Mouse (Mus musculus): Measurements from ENCODE around the gene Taar2. TPM values are rescaled to one million over a fixed set of nuclear protein-coding genes. Genes with fewer than 3 reads are reported as not detected.

Taar2 gene
- polyA plus RNA-seq (2011; ENCODE audit: insufficient read length, low read depth, missing spikeins) = not detected in 2 replicates

DNA sequence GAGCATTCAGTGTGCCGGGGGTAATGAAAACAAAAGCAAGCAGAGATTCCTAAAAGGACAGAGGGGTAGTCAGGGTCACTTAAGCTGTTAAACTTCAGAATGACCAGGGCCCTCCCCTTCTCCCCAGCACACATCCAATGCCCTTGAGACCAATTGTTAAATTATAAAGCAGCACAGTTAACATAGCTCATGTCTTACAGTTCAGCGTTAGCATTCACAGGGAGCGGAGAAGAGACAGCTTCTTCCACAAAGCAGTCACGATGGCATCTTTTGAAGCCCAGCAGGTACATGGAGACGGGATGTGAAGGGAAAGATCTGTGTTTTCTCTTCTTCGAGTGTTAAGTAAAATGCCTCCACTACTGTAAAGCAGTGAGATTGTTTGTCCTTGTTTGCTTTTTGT, at the start of gene Taar2:
Taar2 (plus strand) TSS at position 261 of the 400 bp plus-strand sequence.
- TF ChIP-seq POLR2A (IDR thresholded peaks at IDR 0.05; ENCODE audit: low read depth, low read length) (no peak), CTCF (IDR thresholded peaks at IDR 0.05; ENCODE audit: borderline replicate concordance, insufficient read depth, low read length) (no peak)
- no peaks in the 10 kb centered on the region for H3K4me1 ChIP-seq (ENCODE audit: control insufficient read depth, insufficient read depth, low read length)
- no peak within 1 kb of the TSS for H3K27ac ChIP-seq (ENCODE audit: insufficient read depth, low read length)
- no peak within 1 kb of the TSS for H3K4me3 ChIP-seq (ENCODE audit: insufficient read depth, low read length)

DNA sequence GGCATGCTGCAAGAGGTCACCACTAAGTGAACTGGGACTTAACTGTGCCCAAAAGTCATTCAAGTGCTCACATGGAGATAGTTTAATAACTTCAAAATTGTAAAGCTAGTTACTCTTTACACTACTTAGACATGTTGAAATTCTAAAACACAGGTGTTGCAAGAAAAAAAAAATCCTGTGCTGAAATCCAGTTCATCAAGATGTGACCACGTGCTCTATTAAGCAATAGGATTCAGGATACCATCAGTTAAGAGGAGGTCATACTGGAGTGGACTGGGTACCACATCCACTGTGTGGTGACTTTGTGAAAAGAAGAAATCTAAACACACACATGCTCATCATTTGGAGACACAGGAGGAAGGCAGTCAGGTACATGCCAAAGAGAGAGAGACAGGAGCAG, 45.4 kb upstream of the Taar2 start:
- TF ChIP-seq CTCF (IDR thresholded peaks at IDR 0.05; ENCODE audit: borderline replicate concordance, insufficient read depth, low read length) (no peak), POLR2A (IDR thresholded peaks at IDR 0.05; ENCODE audit: low read depth, low read length) (no peak)

DNA sequence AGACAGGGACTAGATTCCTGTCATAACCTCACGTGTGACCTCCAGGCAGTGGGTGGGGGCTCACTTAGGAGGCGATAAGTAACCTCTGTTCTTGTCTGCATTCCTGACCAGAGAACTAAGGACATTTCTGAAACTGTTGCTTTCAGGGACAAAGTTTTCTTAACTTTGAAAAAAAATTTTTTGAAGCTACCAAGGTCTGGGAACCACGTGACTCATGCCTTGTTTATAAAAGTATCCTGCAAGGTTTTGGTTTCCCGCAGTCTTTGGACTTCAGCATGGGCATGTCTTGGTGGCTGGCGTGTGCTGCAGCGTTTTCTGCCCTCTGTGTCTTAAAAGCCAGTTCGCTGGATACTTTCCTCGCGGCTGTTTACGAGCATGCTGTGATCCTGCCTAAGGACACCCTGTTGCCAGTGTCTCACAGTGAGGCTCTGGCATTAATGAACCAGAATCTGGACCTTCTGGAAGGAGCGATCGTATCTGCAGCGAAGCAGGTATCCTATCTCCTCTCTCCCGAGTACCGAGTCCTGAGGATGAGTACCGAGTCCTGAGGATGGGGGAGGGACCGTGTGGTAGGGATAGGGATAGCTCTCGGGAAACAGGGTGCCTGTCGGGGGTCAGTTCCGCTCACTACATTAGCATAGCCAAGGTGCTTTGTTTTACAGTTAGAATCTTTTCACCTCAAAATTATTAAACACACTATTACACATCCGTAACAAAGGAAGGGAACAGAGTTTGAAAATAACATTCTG, 43.6 kb upstream of the Taar2 start, which contains the start of gene Vnn1:
Vnn1 (plus strand) TSS at position 88 of the 749 bp plus-strand sequence.
- TF ChIP-seq POLR2A (IDR thresholded peaks at IDR 0.05; ENCODE audit: low read depth, low read length) (0 out of 2 replicates have a peak, but pooled peaks have one; percentile 22), CTCF (IDR thresholded peaks at IDR 0.05; ENCODE audit: borderline replicate concordance, insufficient read depth, low read length) (no peak)
- peak within 1 kb of the TSS; percentile 4; the same call in 1 of the 2 replicates for H3K4me3 ChIP-seq (ENCODE audit: insufficient read depth, low read length)
- H3K4me1 ChIP-seq (ENCODE audit: control insufficient read depth, insufficient read depth, low read length) = no peaks in the 10 kb centered on the region
- no peak within 1 kb of the TSS for H3K27ac ChIP-seq (ENCODE audit: insufficient read depth, low read length)

More for the DNA sequence above, 45.4 kb upstream of the Taar2 start:
- Histone ChIP-seq H3K4me3 (ENCODE audit: insufficient read depth, low read length) (no peak overlapping the region), H3K4me1 (ENCODE audit: control insufficient read depth, insufficient read depth, low read length) (no peaks in the 10 kb centered on the region), H3K27ac (ENCODE audit: insufficient read depth, low read length) (no peak overlapping the region)

DNA sequence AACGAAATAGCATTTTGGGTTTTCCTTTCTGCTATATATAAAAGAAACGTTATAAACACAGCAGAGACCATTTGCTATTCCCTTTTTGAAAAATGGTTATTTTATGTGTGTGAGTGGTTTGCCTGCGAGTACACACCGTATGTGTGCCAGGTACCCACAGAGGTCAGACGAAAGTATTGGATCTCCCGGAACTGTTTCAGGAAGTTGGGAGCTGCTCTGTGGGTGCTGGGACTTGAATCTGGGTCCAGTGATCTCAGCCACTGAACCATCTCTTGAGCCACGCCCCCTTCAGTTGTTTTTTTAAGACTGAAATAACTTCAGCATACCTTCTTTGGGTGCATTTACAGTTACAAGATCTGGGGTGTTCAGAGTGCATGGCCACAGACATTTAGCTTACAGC, 43.0 kb upstream of the Taar2 start:
- Histone ChIP-seq H3K27ac (ENCODE audit: insufficient read depth, low read length) (no peak overlapping the region), H3K4me1 (ENCODE audit: control insufficient read depth, insufficient read depth, low read length) (no peaks in the 10 kb centered on the region), H3K4me3 (ENCODE audit: insufficient read depth, low read length) (no peak overlapping the region)
- TF ChIP-seq CTCF (IDR thresholded peaks at IDR 0.05; ENCODE audit: borderline replicate concordance, insufficient read depth, low read length) (no peak), POLR2A (IDR thresholded peaks at IDR 0.05; ENCODE audit: low read depth, low read length) (no peak)

DNA sequence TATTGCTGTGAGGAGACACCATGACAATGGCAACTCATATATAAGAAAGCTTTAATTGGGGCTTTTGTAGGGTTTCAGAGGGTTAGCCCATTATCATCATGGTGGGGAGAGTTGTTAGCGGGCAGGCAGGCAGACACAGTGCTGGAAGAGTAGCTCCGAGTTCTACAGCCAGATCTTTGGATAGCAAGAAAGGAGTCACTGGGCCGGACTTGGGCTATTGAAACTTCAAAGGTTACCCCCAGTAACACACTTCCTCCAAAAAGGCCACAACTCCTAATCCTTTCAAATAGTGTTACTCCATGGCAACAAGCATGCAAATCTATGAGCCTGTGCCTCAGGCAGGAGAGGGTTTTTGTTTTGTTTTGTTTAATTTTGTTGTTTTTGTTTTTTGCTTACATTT, 37.3 kb upstream of the Taar2 start:
- Histone ChIP-seq H3K4me3 (ENCODE audit: insufficient read depth, low read length) (no peak overlapping the region), H3K27ac (ENCODE audit: insufficient read depth, low read length) (no peak overlapping the region), H3K4me1 (ENCODE audit: control insufficient read depth, insufficient read depth, low read length) (no peaks in the 10 kb centered on the region)
- TF ChIP-seq CTCF (IDR thresholded peaks at IDR 0.05; ENCODE audit: borderline replicate concordance, insufficient read depth, low read length) = no peak
- TF ChIP-seq POLR2A (IDR thresholded peaks at IDR 0.05; ENCODE audit: low read depth, low read length) = no peak

DNA sequence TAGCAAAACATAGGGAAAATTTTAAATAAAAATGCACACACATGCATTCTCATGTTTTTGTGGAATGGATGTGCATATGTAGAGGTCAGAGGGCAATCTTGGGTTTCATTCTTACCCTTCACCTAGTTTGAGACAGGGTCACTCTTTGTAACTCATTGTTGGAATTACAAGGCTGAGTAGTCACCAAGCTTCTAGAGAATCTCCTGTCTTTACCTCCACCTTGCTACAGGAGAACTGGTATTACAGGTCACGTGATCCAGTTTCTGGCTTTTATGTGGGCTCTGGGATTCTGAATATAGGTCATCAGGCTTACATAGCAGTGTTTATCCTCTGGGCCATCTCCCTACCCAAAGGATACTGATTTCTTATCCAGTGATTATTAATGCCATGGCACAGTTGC, 32.7 kb upstream of the Taar2 start:
- no peak for TF ChIP-seq CTCF (IDR thresholded peaks at IDR 0.05; ENCODE audit: borderline replicate concordance, insufficient read depth, low read length)
- no peak for TF ChIP-seq POLR2A (IDR thresholded peaks at IDR 0.05; ENCODE audit: low read depth, low read length)
- Histone ChIP-seq H3K4me1 (ENCODE audit: control insufficient read depth, insufficient read depth, low read length) (no peaks in the 10 kb centered on the region), H3K4me3 (ENCODE audit: insufficient read depth, low read length) (no peak overlapping the region), H3K27ac (ENCODE audit: insufficient read depth, low read length) (no peak overlapping the region)

DNA sequence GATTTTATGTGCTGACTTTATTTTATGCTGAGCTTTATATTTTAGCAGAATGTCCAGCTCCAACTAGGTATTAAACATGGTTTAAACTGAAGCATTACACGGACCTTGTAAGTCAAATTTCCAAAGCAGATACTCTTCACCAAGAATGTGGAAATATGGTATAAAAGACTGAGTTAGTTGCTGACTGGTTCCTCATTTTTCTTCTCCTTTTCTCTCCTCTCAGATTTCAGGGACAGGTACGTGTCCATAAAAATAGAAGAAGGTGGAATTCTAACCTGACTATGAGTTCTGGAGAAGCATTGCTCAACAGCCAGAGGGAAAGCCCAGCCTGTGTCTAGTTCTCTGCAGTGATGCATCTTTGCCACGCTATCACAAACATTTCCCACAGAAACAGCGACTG, 18.3 kb upstream of the Taar2 start, which contains the start of gene Taar1:
Taar1 (plus strand) TSS at position 301 of the 400 bp plus-strand sequence.
- TF ChIP-seq CTCF (IDR thresholded peaks at IDR 0.05; ENCODE audit: borderline replicate concordance, insufficient read depth, low read length) = no peak
- TF ChIP-seq POLR2A (IDR thresholded peaks at IDR 0.05; ENCODE audit: low read depth, low read length) = no peak
- no peak within 1 kb of the TSS for H3K4me3 ChIP-seq (ENCODE audit: insufficient read depth, low read length)
- H3K4me1 ChIP-seq (ENCODE audit: control insufficient read depth, insufficient read depth, low read length) = no peaks in the 10 kb centered on the region
- H3K27ac ChIP-seq (ENCODE audit: insufficient read depth, low read length) = no peak within 1 kb of the TSS

DNA sequence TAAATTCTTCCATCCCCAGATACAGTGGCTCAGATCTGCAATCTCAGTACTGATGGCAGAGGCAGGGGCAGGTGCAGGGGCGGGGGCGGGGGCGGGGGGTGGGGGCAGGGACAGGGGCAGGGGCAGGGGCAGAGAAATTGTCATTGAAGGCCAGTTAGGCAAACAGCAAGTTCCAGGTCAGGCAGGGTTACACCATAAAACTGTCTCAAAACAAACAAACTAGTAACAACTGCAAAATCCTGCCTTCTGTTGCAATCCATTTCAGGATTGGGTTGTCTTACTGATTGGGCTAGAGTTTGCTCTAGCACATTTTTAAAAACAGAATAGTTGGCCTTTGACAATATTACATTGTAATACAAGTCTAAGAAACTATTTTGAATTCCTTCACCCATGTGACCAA, 15.9 kb upstream of the Taar2 start:
- Histone ChIP-seq H3K4me1 (ENCODE audit: control insufficient read depth, insufficient read depth, low read length) (no peaks in the 10 kb centered on the region), H3K27ac (ENCODE audit: insufficient read depth, low read length) (no peak overlapping the region), H3K4me3 (ENCODE audit: insufficient read depth, low read length) (no peak overlapping the region)
- no peak for TF ChIP-seq CTCF (IDR thresholded peaks at IDR 0.05; ENCODE audit: borderline replicate concordance, insufficient read depth, low read length)
- no peak for TF ChIP-seq POLR2A (IDR thresholded peaks at IDR 0.05; ENCODE audit: low read depth, low read length)

DNA sequence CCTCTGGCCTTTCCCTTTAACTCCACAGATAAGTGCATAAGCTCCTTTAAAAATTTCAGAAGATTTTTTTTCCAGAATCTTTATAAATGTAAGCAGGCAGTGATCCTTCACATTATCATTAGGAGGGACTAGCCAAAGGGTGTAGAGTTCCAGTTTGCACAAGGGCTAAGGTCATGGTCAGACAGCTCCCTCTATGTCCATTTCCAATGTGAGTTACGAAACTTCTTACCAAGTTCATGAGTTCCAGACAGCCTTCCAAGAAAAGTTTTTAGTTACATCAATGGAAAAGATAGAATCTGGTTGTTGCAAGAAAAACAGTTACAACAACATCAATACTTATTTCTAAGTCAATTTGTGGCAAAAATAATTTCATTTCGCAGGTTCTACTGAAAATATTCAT, 14.4 kb upstream of the Taar2 start:
- Histone ChIP-seq H3K4me1 (ENCODE audit: control insufficient read depth, insufficient read depth, low read length) (no peaks in the 10 kb centered on the region), H3K27ac (ENCODE audit: insufficient read depth, low read length) (no peak overlapping the region), H3K4me3 (ENCODE audit: insufficient read depth, low read length) (no peak overlapping the region)
- TF ChIP-seq CTCF (IDR thresholded peaks at IDR 0.05; ENCODE audit: borderline replicate concordance, insufficient read depth, low read length) = no peak
- TF ChIP-seq POLR2A (IDR thresholded peaks at IDR 0.05; ENCODE audit: low read depth, low read length) = no peak

DNA sequence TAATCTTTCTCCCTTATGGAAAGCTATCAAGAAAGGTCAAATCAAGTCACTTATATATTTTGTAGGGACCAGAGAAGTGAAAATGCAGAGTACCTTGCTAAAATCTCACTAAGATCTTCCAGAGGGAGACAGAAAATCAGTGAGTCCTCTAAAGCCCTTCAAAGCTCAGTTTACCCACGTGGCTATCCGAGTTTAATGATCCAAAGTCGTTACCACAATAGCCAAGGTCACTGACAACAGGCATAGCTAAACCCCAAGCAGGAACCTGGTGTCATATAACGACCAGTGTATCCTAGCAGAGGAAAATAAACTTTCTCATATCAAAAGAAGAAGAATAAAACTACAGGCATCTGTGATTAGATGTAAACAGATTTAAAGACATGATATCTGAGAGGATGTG, 759 bp upstream of the Taar2 start:
- H3K4me3 ChIP-seq (ENCODE audit: insufficient read depth, low read length) = no peak overlapping the region
- TF ChIP-seq POLR2A (IDR thresholded peaks at IDR 0.05; ENCODE audit: low read depth, low read length) (no peak), CTCF (IDR thresholded peaks at IDR 0.05; ENCODE audit: borderline replicate concordance, insufficient read depth, low read length) (no peak)
- H3K4me1 ChIP-seq (ENCODE audit: control insufficient read depth, insufficient read depth, low read length) = no peaks in the 10 kb centered on the region
- H3K27ac ChIP-seq (ENCODE audit: insufficient read depth, low read length) = no peak overlapping the region
